Mouse (Mus musculus) left cerebral cortex, postnatal 14 days (tissue): ENCODE measurements around the gene Mxi1. TPM values are rescaled to one million over a fixed set of nuclear protein-coding genes. Genes with fewer than 3 reads are reported as not detected.
A peak's percentile ranks its signal among the peaks of the same experiment; 100 is the strongest.

Experiments used
- DNase-seq, 2 experiments: peaks; one replicate each; pipeline ENCODE4 v3.0.0; 2021 to 2022; ENCODE audit warnings: low spot score in 2 of 2, mixed read lengths in 1 of 2
- intact Hi-C: fragments of 180-260 bp; cut with DNase I; formaldehyde crosslinking; loops from one replicate; pipeline ENCODE4 v1.15.1; 2025
- long read RNA-seq, 2 experiments: library from polyadenylated mRNA; stranded (forward); transcript quantifications; one replicate each; pipeline ENCODE4 v2.0.0; 2021
- total RNA-seq, 2 experiments: library from RNA; stranded (reverse); gene quantifications; 2 replicates each; pipeline ENCODE4 v1.2.3; 2021

Mxi1 gene
- 10 to 100 TPM; 80.7 to 83.7 TPM for total RNA-seq
- long read RNA-seq, experiment 1, full-length matches to known transcripts: 182 of 202 reads
- long read RNA-seq, experiment 1, partial matches to known transcripts: 5 of 202 reads
- long read RNA-seq, experiment 1, other reads (novel, unspliced or antisense): 15 of 202 reads
- long read RNA-seq, experiment 2, full-length matches to known transcripts: 154 of 172 reads
- long read RNA-seq, experiment 2, partial matches to known transcripts: 2 of 172 reads
- long read RNA-seq, experiment 2, other reads (novel, unspliced or antisense): 16 of 172 reads

DNA sequence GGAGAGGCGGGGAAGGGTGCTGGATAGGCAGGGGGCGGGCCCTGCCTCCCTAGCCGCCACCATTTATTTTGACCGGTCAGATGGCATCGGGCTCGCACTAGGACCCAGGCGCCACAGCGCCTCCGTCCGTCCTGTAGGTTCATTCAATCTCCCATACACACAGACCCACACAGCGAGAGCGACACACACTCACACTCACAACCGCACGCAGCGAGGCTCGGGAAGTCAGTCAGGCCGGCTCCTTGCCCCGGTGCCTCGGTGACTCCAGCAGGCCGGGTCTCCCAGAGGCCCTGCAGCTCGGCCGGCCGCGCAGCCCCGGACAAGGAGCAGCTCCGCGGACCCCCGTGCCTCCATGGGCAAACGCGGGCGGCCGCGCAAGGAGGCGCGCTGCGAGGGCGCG lies at the start of gene Mxi1:
Gene Mxi1 (plus strand): TSS at position 171 of the 400 bp plus-strand sequence.
- intact Hi-C loops: loop anchor here (2.0 to 10.0 kb wide), 4 partner anchors 54 to 276 kb away; partner anchors contain the start of gene Add3
- peak; percentile 74 to 81 for DNase-seq

GRCm38 (mm10) chr19:53260828-53261227 lies 49.5 kb upstream of the Mxi1 start:
- DNase-seq: no peak
- intact Hi-C loops: no loop called here

- DNase-seq: no peak
- intact Hi-C loops: no loop called here
Observed at GRCm38 (mm10) chr19:53262061-53262460, 48.3 kb upstream of the Mxi1 start.

- DNase-seq: no peak
- intact Hi-C loops: no loop called here
Observed at GRCm38 (mm10) chr19:53263859-53264733, 46.2 kb upstream of the Mxi1 start.

DNA sequence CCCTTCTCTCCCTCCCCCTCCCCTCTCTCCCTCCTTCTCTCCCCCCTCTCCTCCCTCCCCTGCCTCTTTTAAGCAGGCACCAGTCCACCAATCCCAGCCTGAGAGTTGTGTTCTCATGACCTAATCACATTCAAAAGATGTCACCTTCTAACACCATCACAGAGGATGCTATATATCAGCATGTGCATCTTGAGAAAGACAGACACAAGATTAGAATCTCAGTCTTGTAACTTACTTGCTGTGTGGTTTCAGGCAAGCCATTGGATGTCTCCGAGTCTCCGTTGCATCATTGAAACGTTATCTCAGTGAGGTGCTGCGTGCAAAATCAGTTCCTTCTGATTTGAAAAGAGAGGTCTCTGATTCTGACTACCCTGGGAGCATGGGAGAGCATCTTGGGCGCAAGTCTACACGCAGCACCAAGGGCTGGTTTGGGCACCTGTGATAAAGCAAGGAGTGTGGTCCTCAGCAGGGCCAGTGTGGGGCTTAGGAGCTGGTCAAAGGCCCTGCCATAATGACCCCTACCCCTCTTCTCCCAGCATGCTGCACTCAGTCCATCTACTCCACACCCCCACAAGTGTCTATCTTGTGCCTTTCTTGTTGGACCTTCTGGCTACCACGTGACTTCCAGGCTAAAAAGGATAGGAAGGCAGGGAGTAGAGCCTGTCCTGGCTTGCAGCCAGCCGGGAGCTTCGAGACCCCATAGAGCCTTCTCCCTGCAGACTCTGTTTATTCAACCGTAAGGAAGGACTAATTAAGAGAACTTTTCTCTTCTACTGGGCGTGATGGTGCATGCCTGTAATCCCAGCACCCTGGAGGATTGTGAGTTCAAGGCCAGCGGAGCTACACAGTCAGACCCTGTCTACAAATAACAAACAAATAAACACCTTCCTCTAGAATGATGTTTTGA lies 45.2 kb upstream of the Mxi1 start:
- intact Hi-C loops: no loop called here
- no peak for DNase-seq

DNA sequence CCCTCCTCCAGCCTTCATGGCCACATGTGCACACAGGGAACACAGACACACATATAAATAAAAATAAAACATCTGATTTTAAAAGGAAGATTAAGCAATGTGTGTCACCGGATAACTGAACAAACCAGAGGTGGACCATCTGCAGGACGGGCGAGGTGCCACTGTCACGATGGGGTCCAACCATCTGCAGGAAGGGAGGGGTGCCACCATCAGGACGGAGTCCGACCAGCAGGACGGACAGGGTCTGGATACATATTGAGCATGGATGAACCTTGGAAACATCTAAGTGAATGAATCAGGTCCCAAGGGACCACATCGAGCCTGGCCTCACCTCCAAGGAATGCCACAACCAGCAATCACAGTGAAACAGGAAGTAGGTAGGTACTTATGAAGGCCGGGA lies 43.0 kb upstream of the Mxi1 start:
- DNase-seq: no peak

GRCm38 (mm10) chr19:53273055-53273722 lies 37.1 kb upstream of the Mxi1 start:
- intact Hi-C loops: no loop called here
- DNase-seq: no peak

More for the DNA sequence above, 43.0 kb upstream of the Mxi1 start:
- intact Hi-C loops: no loop called here

GRCm38 (mm10) chr19:53273781-53274428 lies 36.4 kb upstream of the Mxi1 start:
- DNase-seq: no peak
- intact Hi-C loops: no loop called here

DNA sequence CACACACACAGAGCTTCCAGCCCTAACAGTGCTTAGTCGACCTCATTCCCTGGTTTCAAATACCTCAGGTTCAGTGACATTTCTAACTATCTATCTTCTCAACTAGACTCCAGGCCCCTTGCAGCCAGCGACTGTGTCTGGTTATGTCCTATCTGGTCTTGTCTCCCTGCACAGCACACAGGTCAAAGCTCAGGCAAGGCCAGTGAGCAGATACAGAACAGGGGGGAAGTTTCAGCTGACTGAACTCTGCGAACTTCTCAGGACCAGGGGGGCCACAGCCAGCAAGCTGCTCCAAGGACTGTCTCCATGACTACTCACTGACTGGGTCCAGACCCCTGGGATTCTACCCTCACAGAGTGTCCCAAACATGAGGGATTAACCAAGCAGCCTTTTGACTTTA lies 35.1 kb upstream of the Mxi1 start:
- DNase-seq: no peak
- intact Hi-C loops: no loop called here

DNA sequence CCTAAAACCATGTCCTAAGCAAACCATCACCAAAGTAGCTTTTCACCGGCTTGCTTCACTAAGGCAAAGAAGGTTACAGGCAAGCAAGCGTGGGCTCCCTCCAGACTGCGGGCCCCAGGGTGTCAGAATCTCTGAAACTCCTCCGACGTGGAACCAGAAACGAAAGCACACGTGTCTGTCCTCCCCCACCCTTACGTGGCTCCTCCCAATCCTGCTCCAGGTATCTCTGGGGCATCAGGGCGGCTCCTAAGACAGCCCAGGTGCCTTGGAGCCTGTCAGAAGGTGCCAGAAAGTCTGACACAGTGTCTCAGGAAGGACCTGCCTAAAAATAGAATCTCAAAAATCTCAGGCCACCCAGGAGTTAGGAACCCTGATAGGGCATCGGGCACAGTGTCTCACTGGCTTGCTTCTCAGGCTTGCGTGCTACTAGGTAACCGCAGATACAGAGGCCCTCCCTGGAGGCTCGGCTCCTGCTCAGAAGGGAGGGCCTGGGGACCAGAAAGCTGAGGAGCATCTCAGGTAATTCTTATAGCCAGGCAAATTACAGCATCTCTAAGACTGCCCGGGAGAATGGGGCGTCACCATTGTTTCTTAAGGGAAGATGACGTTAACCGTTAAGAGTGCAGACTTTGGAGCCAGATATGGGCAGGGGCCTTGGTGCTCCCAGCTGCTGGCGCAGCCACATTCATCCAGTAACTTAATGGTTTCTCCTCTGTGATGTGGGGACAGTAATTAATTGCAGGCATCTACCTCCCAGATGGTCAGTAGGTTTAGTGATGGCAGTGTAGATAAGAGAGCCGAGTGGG lies 33.2 kb upstream of the Mxi1 start:
- DNase-seq: no peak
- intact Hi-C loops: no loop called here

DNA sequence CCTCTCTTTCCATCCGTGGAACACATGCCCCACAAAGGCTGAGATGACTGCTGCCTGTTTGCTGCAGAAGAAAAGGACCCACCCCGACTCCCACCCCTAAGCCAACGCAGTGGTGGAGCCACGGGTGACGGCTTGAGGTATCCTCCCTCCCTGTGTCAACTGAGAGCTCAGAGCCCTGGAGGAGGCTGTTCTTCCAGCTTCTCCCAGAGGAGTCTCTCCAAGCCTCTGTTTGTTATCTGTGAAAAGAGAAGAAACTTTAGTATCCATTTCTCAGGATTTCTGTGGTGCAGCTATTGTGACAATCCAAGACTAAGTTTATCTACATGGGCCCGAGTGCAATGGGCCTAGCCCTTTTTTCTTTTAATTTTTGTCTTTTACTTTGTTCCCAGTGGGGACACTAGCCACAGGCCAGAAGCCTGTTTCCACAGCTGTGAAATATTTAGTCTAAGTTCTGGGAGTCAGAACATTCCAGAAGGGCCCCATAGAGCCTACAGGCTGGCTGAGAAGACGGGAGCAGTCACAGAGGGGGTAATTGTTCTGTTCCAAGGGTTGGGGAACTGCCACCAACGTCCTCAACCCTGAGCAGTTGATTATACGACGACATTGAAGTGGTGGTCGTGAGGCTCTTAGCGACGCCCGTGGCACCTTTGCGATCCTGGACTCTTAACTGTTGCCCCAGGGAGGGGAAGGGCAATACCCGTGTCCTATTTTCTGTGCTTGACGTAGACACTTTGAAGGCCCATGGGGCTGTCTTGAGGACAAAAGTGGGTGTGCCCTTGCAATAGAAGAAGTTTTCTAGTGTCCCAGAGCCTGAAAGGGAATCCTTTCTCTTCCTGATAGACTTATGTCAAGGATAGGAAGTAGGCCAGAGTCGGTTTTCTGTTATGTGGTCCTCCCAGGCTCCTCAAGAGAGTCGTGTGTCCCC lies 31.6 kb upstream of the Mxi1 start:
- intact Hi-C loops: no loop called here
- DNase-seq: no peak

DNA sequence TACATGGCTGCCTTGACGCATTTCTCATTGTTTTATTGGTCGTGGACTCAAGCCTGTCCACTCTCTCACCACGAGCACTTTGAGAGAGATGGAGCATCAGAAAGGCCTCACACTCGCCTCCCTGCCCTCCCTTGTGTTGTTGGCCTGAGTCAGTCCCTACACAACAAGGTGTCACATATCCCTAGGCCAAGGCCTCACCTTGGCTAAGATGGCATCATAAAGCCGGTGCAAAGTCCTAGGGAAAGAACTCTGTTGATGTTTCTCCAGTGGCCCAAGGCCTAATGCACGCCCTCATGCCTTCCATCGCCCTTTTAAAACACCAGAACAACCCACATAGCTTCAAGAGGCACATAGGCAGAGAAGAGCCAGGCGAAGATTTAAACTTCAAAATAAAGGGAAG lies 30.1 kb upstream of the Mxi1 start:
- intact Hi-C loops: no loop called here
- no peak for DNase-seq

DNA sequence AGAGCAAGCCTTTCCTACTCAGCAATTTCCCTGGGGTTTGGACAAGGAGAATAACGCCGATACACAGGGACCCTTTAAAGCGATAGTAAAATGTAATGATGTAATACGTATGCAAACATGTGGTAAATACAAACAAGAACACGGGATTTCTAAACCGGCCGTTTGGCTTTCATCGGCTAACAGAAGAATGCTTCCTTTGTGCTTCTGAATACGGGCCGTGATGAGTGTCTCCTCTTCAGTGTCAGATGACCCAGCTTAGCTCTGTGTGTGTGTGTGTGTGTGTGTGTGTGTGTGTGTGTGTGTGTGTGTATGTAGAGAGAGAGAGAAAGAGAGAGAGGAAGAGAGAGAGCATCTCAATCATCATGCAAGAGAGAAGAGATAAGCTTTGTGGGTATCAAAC lies 27.7 kb upstream of the Mxi1 start:
- intact Hi-C loops: no loop called here
- no peak for DNase-seq

DNA sequence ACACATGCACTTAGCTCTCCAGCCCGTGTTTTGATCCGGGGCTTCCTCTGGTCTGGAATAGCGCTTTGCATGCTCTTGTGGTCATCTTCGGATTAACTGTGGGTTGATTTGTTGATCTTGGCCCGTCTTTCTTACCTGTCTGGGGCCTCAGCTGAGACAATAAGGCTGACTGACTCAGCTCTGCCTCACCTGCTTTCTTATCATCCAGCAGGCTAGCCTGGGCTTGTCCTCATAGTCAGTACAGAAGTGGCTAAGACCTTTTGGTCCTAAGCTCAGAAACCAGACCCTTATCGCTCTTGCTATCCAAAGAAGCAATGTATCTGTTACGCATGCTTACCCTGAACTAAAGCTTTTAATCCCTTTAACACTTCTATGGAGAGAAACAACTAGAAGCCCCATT lies 26.6 kb upstream of the Mxi1 start:
- intact Hi-C loops: no loop called here
- DNase-seq: no peak

- peak; percentile 22 to 37 for DNase-seq
- intact Hi-C loops: no loop called here
Observed at GRCm38 (mm10) chr19:53284268-53285208, 25.8 kb upstream of the Mxi1 start.
